Mouse (Mus musculus): ENCODE measurements around the gene Borcs6.

DNA sequence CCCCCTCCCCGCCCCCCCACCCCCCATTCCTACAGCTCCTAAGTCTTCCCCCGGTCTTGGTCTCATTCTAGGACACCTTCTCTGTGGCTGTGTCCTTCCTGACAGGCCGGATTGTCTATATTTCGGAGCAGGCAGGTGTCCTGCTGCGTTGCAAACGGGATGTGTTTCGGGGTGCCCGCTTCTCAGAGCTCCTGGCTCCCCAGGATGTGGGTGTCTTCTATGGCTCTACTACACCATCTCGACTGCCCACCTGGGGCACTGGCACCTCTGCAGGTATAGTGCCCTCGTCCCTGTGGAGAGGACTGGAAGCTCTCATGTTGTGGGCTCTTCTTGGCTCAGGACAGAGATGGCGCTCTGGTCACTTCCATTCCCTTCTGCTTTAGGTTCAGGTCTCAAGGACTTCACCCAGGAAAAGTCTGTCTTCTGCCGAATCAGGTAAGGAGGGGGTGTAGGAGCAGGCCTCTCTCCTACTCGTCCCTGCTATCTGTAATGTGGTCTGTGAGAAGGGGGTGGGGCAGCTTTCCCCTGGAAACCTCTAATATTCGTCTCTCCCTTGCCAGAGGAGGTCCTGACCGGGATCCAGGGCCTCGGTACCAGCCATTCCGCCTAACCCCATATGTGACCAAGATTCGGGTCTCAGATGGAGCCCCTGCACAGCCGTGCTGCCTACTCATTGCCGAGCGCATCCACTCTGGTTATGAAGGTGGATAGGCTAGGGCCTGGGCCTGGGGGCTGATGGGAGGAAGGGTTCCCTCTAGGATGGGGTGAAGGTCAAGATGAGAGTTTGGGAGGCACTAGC lies 42.3 kb downstream of the Borcs6 start:
- TF ChIP-seq POLR2A (IDR thresholded peaks at IDR 0.05; ENCODE audit: low read depth, low read length) = no peak
- TF ChIP-seq CTCF (IDR thresholded peaks at IDR 0.05; ENCODE audit: extremely low read depth, insufficient read depth, insufficient read length, insufficient replicate concordance) = no peak

Data from spleen, adult 2 months (tissue).